Mouse (Mus musculus) midbrain, postnatal 0 days (tissue): ENCODE measurements around the gene Eng. TPM values are rescaled to one million over a fixed set of nuclear protein-coding genes. Genes with fewer than 3 reads are reported as not detected.
A peak's percentile ranks its signal among the peaks of the same experiment; 100 is the strongest.

Source experiments
- ATAC-seq: fragments of 200-750 bp; cut with Nextera tagmentation; 2 replicates; pipeline ENCODE4 v1.8.0; 2017; ENCODE audit warnings: moderate number of reproducible peaks, mild to moderate bottlenecking, moderate TSS enrichment, moderate library complexity; ENCODE audit not compliant: low FRiP score
- DNase-seq: peaks from one replicate; pipeline ENCODE4 v3.0.0-alpha.2; 2015; ENCODE audit warnings: low spot score
- H3K27ac ChIP-seq: fragments of 300-500 bp; sonication (generic); 2 replicates; pipeline ENCODE4 v1.5.1; 2014; ENCODE audit warnings: low read depth, mild to moderate bottlenecking, low read length, mixed read lengths
- H3K27me3 ChIP-seq: fragments of 300-500 bp; sonication (generic); 2 replicates; pipeline ENCODE4 v1.6.1; 2014; ENCODE audit warnings: low read length, control low read depth, mixed read lengths; ENCODE audit not compliant: insufficient read depth
- H3K36me3 ChIP-seq: fragments of 300-500 bp; sonication (generic); 2 replicates; pipeline ENCODE4 v1.6.1; 2014; ENCODE audit warnings: low read length, control low read depth, mixed read lengths; ENCODE audit not compliant: insufficient read depth
- H3K4me1 ChIP-seq: fragments of 300-500 bp; sonication (generic); 2 replicates; pipeline ENCODE4 v1.6.1; 2014; ENCODE audit warnings: mild to moderate bottlenecking, control low read depth, antibody characterized with exemption, low read length, mixed read lengths; ENCODE audit not compliant: insufficient read depth
- H3K4me2 ChIP-seq: fragments of 300-500 bp; sonication (generic); 2 replicates; pipeline ENCODE4 v1.6.1; 2014; ENCODE audit warnings: low read depth, mild to moderate bottlenecking, low read length, mixed read lengths; ENCODE audit not compliant: poor library complexity, severe bottlenecking
- H3K4me3 ChIP-seq: fragments of 300-500 bp; sonication (generic); 2 replicates; pipeline ENCODE4 v1.5.1; 2014; ENCODE audit warnings: low read depth, mild to moderate bottlenecking, low read length, moderate library complexity
- H3K9ac ChIP-seq: fragments of 300-500 bp; sonication (generic); replicated peaks from 2 replicates; pipeline ENCODE4 v1.6.1; 2014; ENCODE audit warnings: mild to moderate bottlenecking, low read length, moderate library complexity, mixed read lengths; ENCODE audit not compliant: poor library complexity, severe bottlenecking
- H3K9me3 ChIP-seq: fragments of 300-500 bp; sonication (generic); 2 replicates; pipeline ENCODE4 v1.6.1; 2016; ENCODE audit warnings: low read length, control low read depth
- CTCF ChIP-seq: IDR thresholded peaks from 2 replicates; pipeline ENCODE4 v1.5.1; 2016; ENCODE audit warnings: antibody characterized with exemption, mild to moderate bottlenecking
- WGBS: fragments of 180-500 bp; shearing (Covaris S2); extraction: QIAGEN DNeasy Blood & Tissue Kit; methylation state at CpG from one replicate; pipeline ENCODE4 v1.1.7; 2014; 5-methylcytosine and 5-hydroxymethylcytosine counted together
- polyA plus RNA-seq: library from polyadenylated mRNA; unstranded; fragments of >200 nt; fragmentation: Nextera tagmentation; extraction: Ambion mirVana; gene quantifications from 2 replicates; pipeline ENCODE4 v1.2.1, GENCODE M21; 2015
- total RNA-seq: library from RNA; depleted of rRNA; stranded (reverse); fragments of >200 nt; gene quantifications from 2 replicates; pipeline ENCODE4 v1.2.3, GENCODE M21; 2014

Eng gene
- total and polyA plus RNA-seq, 2 experiments from 2014 or later = 20.0 to 20.3 TPM

GRCm38 (mm10) chr2:32712934-32713817 lies 66.8 kb downstream of the Eng start, which contains the start of gene Cdk9:
TSS of gene Cdk9 (minus strand) at chr2:32713076.
- Histone ChIP-seq H3K4me3 (peak within 1 kb of the TSS; percentile 90), H3K27ac (peak within 1 kb of the TSS; percentile 92), H3K27me3 (no peaks in the 10 kb centered on the region), H3K9ac (peak within 1 kb of the TSS; percentile 86), H3K4me2 (peak within 1 kb of the TSS; percentile 97), H3K4me1 (peaks cover 8% of the 10 kb centered on the region; the same call in 1 of the 2 replicates), H3K36me3 (peaks cover 22% of the 10 kb centered on the region), H3K9me3 (no peaks in the 10 kb centered on the region)
- peak; percentile 91 for ATAC-seq
- peak; percentile 92 for DNase-seq
- TF ChIP-seq CTCF = peak; percentile 99
- under 1% methylated on average over 37 of the region's 79 CpGs for WGBS

GRCm38 (mm10) chr2:32714117-32714986 lies 68.0 kb downstream of the Eng start:
- peak overlapping the region; percentile 86; the same call in 1 of the 2 replicates for H3K9ac ChIP-seq
- no peak overlapping the region for H3K4me3 ChIP-seq

GRCm38 (mm10) chr2:32714987-32715425 lies 68.6 kb downstream of the Eng start:
- ATAC-seq (no peak), DNase-seq (no peak)
- Histone ChIP-seq H3K4me3 (no peak overlapping the region), H3K27ac (no peak overlapping the region), H3K4me1 (peaks cover 8% of the 10 kb centered on the region; the same call in 1 of the 2 replicates), H3K4me2 (no peak overlapping the region), H3K27me3 (no peaks in the 10 kb centered on the region), H3K9ac (no peak overlapping the region; the same call in 1 of the 2 replicates), H3K9me3 (no peaks in the 10 kb centered on the region), H3K36me3 (peaks cover 8% of the 10 kb centered on the region; the same call in 1 of the 2 replicates)
- no peak for TF ChIP-seq CTCF
- 57% methylated on average over 4 of the region's 4 CpGs for WGBS

More at GRCm38 (mm10) chr2:32714117-32714986, 68.0 kb downstream of the Eng start:
- ATAC-seq (no peak), DNase-seq (no peak)
- TF ChIP-seq CTCF = no peak
- peak overlapping the region; percentile 97; the same call in 1 of the 2 replicates for H3K4me2 ChIP-seq
- H3K27me3 ChIP-seq = no peaks in the 10 kb centered on the region
- no peaks in the 10 kb centered on the region for H3K9me3 ChIP-seq
- H3K36me3 ChIP-seq = peaks cover 15% of the 10 kb centered on the region
- H3K27ac ChIP-seq = peak overlapping the region; percentile 92
- 66% methylated on average over 11 of the region's 11 CpGs for WGBS
- H3K4me1 ChIP-seq = peaks cover 8% of the 10 kb centered on the region; the same call in 1 of the 2 replicates

- Histone ChIP-seq H3K36me3 (no peaks in the 10 kb centered on the region), H3K4me1 (0 out of 2 replicates have a peak, but pooled peaks cover 3% of the 10 kb centered on the region), H3K27me3 (no peaks in the 10 kb centered on the region), H3K9ac (no peak overlapping the region), H3K9me3 (no peaks in the 10 kb centered on the region), H3K4me2 (no peak overlapping the region), H3K4me3 (no peak overlapping the region), H3K27ac (no peak overlapping the region)
- TF ChIP-seq CTCF = no peak
- DNase-seq = peak; percentile 76
- 33% methylated on average over 9 of the region's 9 CpGs for WGBS
- ATAC-seq = peak; percentile 69
Measured at GRCm38 (mm10) chr2:32718761-32719160, 72.4 kb downstream of the Eng start.

GRCm38 (mm10) chr2:32720053-32720452 lies 73.7 kb downstream of the Eng start:
- H3K27me3 ChIP-seq = no peaks in the 10 kb centered on the region
- H3K36me3 ChIP-seq = no peaks in the 10 kb centered on the region
- no peak overlapping the region for H3K4me2 ChIP-seq
- ATAC-seq = no peak
- TF ChIP-seq CTCF = no peak
- H3K27ac ChIP-seq = no peak overlapping the region
- no peak for DNase-seq
- no peak overlapping the region for H3K4me3 ChIP-seq
- no peak overlapping the region for H3K9ac ChIP-seq
- no peaks in the 10 kb centered on the region for H3K4me1 ChIP-seq
- 85% methylated on average over 3 of the region's 3 CpGs for WGBS
- no peaks in the 10 kb centered on the region for H3K9me3 ChIP-seq
